Mouse (Mus musculus): Measurements from ENCODE around the gene Itgb3. TPM values are rescaled to one million over a fixed set of nuclear protein-coding genes. Genes with fewer than 3 reads are reported as not detected.

The Itgb3 gene
- polyA plus RNA-seq, 1 experiment, result not detected

DNA sequence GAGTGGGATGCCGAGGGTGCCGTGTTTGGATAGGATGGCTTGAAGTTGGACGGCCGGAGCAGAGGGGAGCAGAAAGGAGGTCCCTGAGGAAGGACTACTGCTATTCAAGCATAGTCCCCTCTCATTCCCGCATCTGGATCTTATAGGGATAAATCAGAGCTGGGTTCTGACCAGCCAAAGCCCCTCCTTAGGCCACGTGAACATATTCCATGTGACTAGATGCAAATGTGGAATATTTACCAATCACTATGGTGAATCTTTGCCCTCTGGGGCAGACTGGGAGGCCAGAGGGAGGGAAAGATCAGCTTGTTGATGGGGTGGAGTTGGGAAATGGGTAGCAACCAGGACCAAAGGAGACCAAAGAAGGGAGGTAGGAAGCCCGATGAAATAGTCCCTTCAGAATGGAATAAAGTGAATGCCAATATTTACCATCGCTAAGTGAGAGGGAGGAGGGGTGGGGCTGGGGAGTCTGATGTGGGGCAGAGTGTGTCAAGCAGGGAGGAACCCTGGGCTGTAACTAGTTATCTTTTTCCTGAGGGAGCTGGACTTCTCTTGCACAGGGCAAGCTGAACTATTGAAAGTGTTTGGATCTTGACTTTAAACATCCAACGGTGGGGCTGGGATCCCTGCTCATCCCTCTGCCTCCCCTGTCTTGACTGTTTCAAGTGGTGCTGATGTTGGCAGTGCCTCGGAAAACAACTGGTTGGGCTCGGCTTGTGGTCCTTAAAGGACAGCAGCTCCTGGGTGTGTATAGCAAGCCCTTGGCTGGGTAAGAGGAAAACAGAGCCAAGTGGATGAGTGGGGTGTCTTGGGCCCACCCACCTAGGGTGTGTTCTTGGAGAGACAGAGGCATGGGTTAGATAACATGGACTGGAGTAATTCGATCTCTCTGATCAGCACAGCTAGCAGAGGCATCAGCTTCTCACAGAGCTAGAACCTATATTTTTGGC lies 17.9 kb downstream of the Itgb3 start:
- no peak overlapping the region for H3K4me3 ChIP-seq (ENCODE audit: insufficient read depth, low read depth, low read length)
- no peak overlapping the region for H3K27ac ChIP-seq (ENCODE audit: insufficient read depth, low read depth, low read length)
- H3K4me1 ChIP-seq (ENCODE audit: control insufficient read depth, insufficient read depth, low read length), result no peaks in the 10 kb centered on the region; the same call in 1 of the 2 replicates
- TF ChIP-seq CTCF (IDR thresholded peaks at IDR 0.05; ENCODE audit: insufficient read depth, low read depth, low read length) (no peak), POLR2A (IDR thresholded peaks at IDR 0.05; ENCODE audit: insufficient read depth, low read depth, low read length) (no peak)
- 64% methylated on average over 12 of the region's 12 CpGs for WGBS

DNA sequence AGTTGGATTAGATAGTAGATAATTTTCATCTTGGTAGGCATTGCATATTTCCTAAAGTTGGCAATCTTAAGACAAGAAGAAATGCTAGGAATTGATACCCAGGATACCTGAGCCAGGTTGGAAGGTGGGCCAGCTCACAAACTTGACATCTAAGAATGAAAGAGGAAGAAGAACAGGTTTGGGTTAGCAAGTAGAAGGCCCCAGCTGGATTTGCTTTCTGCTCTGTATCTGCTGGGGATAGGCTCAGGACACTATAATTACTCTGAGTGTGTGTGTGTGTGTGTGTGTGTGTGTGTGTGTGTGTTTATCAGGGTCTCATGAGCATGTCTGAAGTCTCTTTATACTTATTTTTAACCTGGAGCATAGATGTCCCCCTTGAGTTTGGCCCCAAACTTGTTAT lies 18.8 kb downstream of the Itgb3 start:
- Histone ChIP-seq H3K4me3 (ENCODE audit: insufficient read depth, low read depth, low read length) (no peak overlapping the region), H3K27ac (ENCODE audit: insufficient read depth, low read depth, low read length) (no peak overlapping the region), H3K4me1 (ENCODE audit: control insufficient read depth, insufficient read depth, low read length) (no peaks in the 10 kb centered on the region; the same call in 1 of the 2 replicates)
- TF ChIP-seq POLR2A (IDR thresholded peaks at IDR 0.05; ENCODE audit: insufficient read depth, low read depth, low read length) (no peak), CTCF (IDR thresholded peaks at IDR 0.05; ENCODE audit: insufficient read depth, low read depth, low read length) (no peak)

DNA sequence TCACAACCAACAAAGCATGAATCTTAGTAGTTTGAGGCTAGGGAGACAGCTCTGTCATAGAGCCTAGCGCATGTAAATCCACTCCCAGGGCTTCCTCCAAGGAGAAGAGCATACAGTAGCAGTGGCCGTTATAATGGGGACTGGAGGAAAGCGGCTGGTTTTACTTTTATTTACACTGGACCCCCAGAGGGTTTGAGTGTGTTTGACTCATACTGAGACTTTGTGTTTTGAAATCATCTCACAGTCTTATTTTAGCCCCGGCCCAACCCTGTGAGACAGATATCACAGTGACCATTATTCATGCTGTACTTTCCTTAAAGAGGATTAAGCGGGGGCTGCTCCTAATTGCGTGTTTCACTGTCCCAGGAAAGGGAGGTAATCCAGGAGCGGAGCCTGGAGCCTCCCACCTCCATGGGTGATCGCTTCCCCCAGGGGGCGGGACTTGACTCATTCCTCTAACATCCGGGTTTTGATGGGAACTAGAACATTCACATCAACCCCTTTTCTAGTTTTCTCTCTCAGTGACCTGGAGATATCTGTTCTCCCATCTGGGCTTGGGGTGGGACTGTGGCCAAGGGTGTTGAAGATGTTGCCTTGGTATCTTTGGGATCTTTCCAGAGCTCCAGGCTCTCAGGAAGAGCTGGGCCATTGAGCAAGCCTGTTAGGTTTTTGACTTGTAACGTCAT lies 20.0 kb downstream of the Itgb3 start:
- Histone ChIP-seq H3K4me1 (ENCODE audit: control insufficient read depth, insufficient read depth, low read length) (no peaks in the 10 kb centered on the region; the same call in 1 of the 2 replicates), H3K27ac (ENCODE audit: insufficient read depth, low read depth, low read length) (no peak overlapping the region), H3K4me3 (ENCODE audit: insufficient read depth, low read depth, low read length) (no peak overlapping the region)
- TF ChIP-seq CTCF (IDR thresholded peaks at IDR 0.05; ENCODE audit: insufficient read depth, low read depth, low read length), result no peak
- no peak for TF ChIP-seq POLR2A (IDR thresholded peaks at IDR 0.05; ENCODE audit: insufficient read depth, low read depth, low read length)
- 37% methylated on average over 11 of the region's 11 CpGs for WGBS

DNA sequence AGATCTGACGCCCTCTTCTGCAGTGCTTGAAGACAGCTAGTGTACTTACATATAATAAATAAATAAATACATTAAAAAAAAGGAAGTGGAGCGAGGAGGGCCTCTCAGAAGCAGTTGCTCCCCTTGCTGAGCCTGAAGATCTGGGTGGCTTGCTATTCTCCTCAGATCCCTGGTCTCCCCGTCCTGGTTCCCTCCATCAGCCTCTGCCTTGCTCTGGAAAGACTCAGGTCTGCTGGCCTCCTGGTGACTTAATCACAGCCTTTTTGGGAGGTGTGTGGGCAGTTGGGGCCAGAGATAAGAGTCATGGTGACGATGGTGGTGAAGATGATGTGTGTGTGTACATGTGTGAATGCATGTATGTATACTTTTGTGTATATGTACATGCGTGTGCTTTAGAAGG lies 20.8 kb downstream of the Itgb3 start:
- WGBS, result 93% methylated on average over 5 of the region's 5 CpGs
- no peak overlapping the region for H3K27ac ChIP-seq (ENCODE audit: insufficient read depth, low read depth, low read length)
- TF ChIP-seq POLR2A (IDR thresholded peaks at IDR 0.05; ENCODE audit: insufficient read depth, low read depth, low read length) (no peak), CTCF (IDR thresholded peaks at IDR 0.05; ENCODE audit: insufficient read depth, low read depth, low read length) (no peak)
- no peaks in the 10 kb centered on the region; the same call in 1 of the 2 replicates for H3K4me1 ChIP-seq (ENCODE audit: control insufficient read depth, insufficient read depth, low read length)
- no peak overlapping the region for H3K4me3 ChIP-seq (ENCODE audit: insufficient read depth, low read depth, low read length)

DNA sequence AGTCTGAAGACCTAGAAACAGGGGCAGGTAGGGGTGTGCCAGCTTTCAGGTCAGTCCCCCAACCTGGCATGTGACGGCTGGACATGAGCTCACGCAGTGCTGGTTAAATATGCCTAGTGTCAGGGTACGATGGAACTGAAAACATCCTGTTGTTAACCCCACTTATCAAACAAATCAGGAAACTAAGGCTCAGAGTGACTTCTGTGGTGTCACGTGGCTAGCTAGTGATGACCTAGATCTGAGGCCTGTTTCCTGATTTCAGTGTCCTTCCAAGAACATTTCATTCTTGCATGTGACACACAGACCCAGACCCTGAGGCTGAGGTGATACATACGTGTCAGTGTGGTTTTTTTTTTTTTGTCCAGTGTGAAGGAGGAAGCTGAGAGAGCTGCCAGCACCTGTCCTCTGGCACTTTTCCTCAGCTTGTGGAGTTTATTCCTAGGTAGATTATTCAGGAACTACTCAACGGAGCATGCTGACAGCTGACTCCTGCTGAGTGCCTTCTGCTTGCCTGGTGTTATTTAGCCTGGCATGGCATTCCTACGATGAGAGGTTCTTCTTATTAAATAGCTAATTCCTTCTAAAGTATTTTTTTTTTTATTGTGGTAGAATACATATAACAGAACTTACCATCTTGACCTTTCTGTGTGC lies 22.5 kb downstream of the Itgb3 start:
- TF ChIP-seq POLR2A (IDR thresholded peaks at IDR 0.05; ENCODE audit: insufficient read depth, low read depth, low read length), result no peak
- no peak for TF ChIP-seq CTCF (IDR thresholded peaks at IDR 0.05; ENCODE audit: insufficient read depth, low read depth, low read length)
- H3K27ac ChIP-seq (ENCODE audit: insufficient read depth, low read depth, low read length), result no peak overlapping the region
- 79% methylated on average over 7 of the region's 7 CpGs for WGBS
- H3K4me3 ChIP-seq (ENCODE audit: insufficient read depth, low read depth, low read length), result no peak overlapping the region
- no peaks in the 10 kb centered on the region; the same call in 1 of the 2 replicates for H3K4me1 ChIP-seq (ENCODE audit: control insufficient read depth, insufficient read depth, low read length)

DNA sequence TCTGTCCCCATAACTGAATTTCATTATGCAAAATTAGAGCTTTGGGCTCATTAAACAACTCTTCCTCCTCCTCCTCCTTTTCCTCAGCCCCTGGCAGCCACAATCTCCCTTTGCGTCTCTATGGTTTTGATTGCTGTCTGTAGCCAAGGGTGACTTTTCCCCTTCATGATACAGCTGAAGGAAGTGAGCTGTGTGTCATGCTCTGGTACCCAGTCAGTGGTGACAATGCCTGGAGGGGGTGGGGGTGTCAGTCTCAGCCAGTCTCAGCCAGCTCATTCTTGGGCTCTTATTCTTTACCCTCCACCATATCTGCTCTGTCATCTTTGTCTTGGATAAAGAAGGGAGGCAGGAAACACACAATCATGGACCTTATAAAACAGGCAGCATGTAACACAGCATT lies 23.5 kb downstream of the Itgb3 start:
- Histone ChIP-seq H3K4me3 (ENCODE audit: insufficient read depth, low read depth, low read length) (no peak overlapping the region), H3K4me1 (ENCODE audit: control insufficient read depth, insufficient read depth, low read length) (no peaks in the 10 kb centered on the region; the same call in 1 of the 2 replicates), H3K27ac (ENCODE audit: insufficient read depth, low read depth, low read length) (no peak overlapping the region)
- TF ChIP-seq POLR2A (IDR thresholded peaks at IDR 0.05; ENCODE audit: insufficient read depth, low read depth, low read length) (no peak), CTCF (IDR thresholded peaks at IDR 0.05; ENCODE audit: insufficient read depth, low read depth, low read length) (no peak)
- WGBS, result 94% methylated on average over 1 of the region's 1 CpGs

DNA sequence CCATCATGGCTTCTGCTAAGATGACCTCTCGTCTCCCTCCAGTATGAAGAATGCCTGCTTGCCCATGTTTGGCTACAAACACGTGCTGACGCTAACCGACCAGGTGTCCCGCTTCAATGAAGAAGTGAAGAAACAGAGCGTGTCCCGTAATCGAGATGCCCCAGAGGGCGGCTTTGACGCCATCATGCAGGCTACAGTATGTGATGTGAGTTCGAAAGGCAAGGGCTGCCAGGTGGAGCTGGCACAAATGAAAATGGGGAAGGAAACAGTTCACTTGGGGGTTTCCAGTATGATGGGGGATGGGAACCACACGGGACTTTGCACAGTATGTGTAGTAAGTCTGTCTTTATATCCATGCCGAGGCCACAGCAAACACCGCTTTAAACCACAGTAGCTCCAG lies 29.2 kb downstream of the Itgb3 start:
- H3K4me3 ChIP-seq (ENCODE audit: insufficient read depth, low read depth, low read length), result no peak overlapping the region
- H3K4me1 ChIP-seq (ENCODE audit: control insufficient read depth, insufficient read depth, low read length), result no peaks in the 10 kb centered on the region
- WGBS, result 95% methylated on average over 14 of the region's 14 CpGs
- no peak overlapping the region for H3K27ac ChIP-seq (ENCODE audit: insufficient read depth, low read depth, low read length)
- TF ChIP-seq CTCF (IDR thresholded peaks at IDR 0.05; ENCODE audit: insufficient read depth, low read depth, low read length), result no peak
- TF ChIP-seq POLR2A (IDR thresholded peaks at IDR 0.05; ENCODE audit: insufficient read depth, low read depth, low read length), result no peak

DNA sequence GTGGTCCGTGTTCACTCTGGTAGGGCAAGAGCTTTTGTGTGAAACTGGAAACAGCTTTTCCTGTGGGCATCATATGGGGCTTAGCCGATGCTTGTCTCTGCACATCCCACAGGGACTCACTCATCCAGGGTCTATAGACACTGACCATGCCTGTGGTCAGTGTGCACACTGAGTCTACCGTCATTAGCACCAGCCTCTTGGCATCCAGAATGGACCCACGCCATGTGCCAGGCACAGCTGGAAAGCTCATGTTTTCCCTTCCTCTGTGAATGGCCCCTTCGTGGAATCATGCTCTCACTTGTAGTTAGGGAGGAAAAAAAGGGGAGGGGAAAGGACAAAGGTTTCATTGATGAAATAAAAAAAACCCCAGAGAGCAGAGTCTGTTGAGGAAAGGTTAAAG lies 30.2 kb downstream of the Itgb3 start:
- TF ChIP-seq CTCF (IDR thresholded peaks at IDR 0.05; ENCODE audit: insufficient read depth, low read depth, low read length) (no peak), POLR2A (IDR thresholded peaks at IDR 0.05; ENCODE audit: insufficient read depth, low read depth, low read length) (no peak)
- Histone ChIP-seq H3K4me3 (ENCODE audit: insufficient read depth, low read depth, low read length) (no peak overlapping the region), H3K27ac (ENCODE audit: insufficient read depth, low read depth, low read length) (no peak overlapping the region), H3K4me1 (ENCODE audit: control insufficient read depth, insufficient read depth, low read length) (no peaks in the 10 kb centered on the region)
- WGBS, result 52% methylated on average over 5 of the region's 5 CpGs
